Mouse (Mus musculus) left cerebral cortex, postnatal 10 days (tissue): Measurements from ENCODE around the gene Rpl23a. TPM values are rescaled to one million over a fixed set of nuclear protein-coding genes. Genes with fewer than 3 reads are reported as not detected.

Experiments used
- DNase-seq, 2 experiments: peaks; one replicate each; pipeline ENCODE4 v3.0.0; 2021 to 2022; ENCODE audit warnings: low spot score in 2 of 2, mixed read lengths in 1 of 2; ENCODE audit errors: extremely low spot score in 1 of 2
- intact Hi-C: fragments of 180-260 bp; cut with DNase I; formaldehyde crosslinking; loops from one replicate; pipeline ENCODE4 v1.15.1; 2025
- total RNA-seq, 2 experiments: library from RNA; stranded (reverse); gene quantifications; 2 replicates each; pipeline ENCODE4 v1.2.3; 2021

Gene Rpl23a
- total RNA-seq, 2 experiments from 2014 or later = 802 to 805 TPM

DNA sequence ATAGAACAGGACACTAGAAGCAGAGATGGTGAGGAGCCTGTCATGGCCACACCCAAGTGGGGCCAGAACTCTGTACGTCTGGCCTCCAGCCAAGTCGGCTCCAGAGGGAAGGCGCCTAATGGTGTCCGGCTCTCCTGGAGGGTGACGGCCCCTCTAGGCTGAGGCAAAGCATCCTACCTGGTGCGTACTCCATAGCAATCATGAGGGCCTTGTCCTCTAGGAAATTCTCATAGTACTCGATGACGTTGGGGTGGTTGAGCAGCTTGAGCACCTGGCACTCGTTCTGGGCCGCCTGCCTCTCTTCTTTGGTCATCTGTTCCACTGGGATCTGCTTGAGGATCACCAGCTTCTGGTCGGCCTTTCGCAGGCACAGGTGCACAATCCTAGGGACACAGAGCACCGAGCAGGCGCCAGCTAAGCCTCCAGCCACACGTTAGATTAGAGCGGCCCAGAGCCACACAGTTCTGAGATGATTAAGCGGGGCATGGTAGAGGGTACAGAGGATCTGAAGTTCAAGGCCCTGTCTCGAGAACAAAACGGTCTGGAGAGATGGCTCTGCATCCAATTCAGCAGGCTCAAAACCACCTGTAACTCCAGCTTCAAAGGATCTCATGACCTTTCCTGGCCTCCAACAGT is 10.5 kb downstream of the Rpl23a start:
- peak in 1 of 2 experiments; percentile 54 for DNase-seq
- intact Hi-C loops = loop anchor here (10.0 kb wide), 1 partner anchor 348 kb away; no protein-coding TSS in a partner anchor

DNA sequence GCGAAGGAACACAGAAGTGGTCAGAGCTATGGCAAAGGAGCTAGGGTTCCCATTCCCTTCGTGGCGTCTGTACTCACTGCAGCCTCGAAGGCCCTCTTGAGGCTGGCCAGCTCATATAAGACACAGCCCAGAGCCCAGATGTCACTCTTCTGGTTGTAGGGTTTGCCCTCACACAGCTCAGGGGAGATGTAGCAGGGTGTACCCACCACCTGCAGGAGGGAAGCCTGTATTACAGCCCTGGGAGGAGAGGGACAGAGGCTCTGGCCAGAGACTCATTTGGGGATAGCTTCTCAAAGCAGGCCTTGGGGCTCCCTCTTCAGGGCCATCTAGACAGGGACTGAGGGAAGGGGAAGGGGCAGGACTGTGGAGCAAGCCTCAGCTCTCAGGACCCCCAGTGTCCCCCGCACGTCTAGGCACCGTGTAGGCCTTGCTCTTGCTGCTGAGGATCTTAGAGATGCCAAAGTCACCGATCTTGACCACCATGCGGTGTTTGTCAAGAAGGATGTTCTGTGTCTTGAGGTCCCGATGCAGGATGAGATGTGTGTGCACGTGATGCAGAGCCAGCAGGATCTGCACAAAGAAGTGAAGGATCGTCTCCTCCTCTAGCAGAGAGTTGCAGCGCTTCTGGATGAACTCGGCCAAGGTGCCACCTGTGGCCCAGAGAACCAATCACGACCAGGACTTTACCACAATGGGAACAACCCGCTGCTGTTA is 11.2 kb downstream of the Rpl23a start:
- no peak for DNase-seq
- intact Hi-C loops = loop anchor here (10.0 kb wide), 1 partner anchor 347 kb away; no protein-coding TSS in a partner anchor

DNA sequence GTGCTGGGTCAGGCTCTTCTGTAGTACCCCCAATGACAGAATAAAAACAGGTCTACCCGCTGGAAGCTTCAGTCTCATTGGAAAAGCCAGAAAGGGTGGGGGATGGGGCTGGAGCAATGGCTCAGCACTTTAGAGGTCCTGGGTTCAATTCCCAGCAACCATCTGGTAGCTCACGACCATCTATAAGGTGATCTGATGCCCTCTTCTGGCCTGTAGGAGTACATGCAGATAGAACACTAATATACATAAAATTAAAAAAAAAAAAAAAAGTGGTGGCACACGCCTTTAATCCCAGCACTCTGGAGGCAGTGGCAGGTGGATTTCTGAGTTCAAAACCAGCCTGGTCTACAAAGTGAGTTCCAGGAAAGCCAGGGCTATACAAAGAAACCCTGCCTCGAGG is 12.1 kb downstream of the Rpl23a start:
- intact Hi-C loops = loop anchor here (10.0 kb wide), 1 partner anchor 347 kb away; no protein-coding TSS in a partner anchor
- no peak for DNase-seq

DNA sequence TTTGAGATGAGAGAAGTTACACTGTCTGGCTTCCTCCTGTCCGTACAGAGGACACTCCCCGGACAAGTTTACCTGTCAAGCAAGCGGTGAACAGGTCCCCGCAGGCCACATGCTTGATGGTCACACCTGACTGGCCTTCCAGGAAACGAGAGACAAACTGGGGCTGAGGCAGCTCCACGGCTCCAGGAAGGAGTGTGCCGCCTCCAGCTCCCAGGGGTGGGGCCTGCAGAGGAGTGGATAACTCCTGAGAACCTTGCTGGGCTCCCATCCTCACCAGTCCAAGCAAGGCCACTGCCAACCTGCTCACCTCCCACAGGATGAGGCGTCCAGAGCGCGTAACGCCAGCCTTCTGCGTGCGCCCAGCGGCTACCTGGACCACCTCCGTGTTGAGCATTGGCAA is 13.1 kb downstream of the Rpl23a start:
- DNase-seq = no peak
- intact Hi-C loops = loop anchor here (10.0 kb wide), 1 partner anchor 346 kb away; no protein-coding TSS in a partner anchor

DNA sequence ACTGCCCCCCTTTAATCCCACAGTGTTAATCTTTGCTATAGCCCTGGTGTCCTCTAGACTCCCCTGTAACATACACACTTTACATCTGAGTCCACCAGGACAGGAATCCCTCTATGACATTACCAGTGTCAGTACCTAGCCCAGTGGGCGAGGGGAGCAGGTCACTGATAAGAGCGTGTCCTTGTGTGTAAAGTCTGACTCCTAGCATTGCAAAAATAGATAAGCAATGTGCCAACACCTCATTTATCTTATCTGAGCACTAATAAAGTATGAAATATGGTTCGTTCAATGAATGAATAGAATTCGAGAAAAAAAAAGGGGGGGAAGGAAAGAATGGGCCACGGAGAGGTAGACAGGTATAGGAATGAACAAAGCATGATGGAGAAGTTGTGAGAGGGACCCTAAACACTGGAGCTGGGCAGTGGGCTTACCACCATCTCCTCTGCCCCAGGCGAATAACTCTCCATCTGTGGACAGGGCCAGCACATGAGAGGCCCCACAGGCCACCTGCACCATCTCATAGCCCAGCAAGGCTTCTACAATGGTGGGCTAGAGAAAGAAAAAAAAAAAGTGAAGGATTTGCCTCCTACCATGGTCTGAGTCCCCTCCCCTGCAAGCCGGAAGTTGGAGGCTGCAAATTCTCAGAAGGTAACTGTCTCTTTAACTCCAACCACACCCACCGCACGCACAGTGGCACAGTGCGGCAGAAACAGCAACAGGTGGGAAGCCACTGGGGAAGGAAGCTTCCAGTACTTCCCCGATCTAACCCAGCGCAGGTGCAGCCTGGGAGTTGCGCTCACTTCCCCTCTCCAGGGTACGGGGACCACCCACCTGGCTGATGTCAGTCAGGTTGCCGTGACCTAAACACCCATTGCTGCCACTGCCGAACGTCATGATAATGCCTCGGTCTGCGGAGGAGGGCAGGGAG is 14.6 kb downstream of the Rpl23a start:
- no peak for DNase-seq
- intact Hi-C loops = no loop called here

DNA sequence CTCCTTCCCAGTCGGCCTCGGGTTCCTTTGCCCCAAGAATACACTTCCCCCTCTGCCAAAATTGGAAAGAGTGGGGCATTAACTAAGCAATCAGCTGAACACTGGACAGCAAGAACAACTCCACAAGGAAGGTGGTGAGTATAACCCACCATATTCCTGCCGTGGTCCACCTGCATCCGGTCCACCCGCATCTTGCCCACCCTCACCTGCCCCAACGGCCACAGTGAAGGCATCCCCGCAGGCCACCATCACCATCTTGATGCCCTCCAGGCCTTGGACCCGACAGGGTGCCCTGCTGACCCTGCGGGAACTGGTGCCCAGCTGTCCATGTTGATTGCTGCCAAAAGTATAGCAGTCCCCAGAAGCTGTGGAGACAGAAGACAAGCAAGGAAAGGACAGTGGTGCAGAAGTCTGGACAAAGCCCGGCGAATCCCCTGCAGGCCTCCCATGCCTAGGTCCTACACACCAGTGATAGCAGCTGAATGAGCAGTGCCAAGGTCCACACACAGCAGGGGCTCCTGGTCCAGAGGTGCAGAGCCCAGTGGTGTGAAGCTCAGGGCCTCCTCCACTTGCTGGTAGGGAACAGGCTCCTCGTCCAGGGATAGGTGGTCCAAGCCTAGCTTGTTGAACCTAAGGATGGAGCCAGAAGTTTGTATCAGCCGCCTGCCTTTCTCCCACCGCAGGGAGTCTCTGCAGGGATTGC is 16.0 kb downstream of the Rpl23a start:
- intact Hi-C loops = no loop called here
- no peak for DNase-seq

DNA sequence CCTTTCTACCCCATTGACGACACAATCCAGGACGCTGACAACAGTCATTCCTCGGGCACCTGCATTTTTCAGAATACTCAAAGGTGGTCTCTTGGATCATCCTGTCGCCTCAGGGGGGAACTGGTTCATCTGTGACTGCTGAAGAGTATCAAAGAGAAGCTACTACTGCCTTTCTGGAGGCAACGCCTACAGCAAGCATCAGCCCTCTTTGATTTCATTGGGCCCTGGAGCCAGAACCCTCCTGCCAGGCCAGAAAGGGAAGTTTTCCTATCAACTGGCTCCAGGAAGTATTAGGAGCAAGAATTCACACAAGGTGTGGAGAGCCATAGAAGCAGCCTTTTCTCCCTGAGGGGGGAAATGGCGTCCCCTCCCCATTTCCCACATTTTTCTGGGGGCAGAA is 16.7 kb downstream of the Rpl23a start:
- DNase-seq = no peak
- intact Hi-C loops = no loop called here

DNA sequence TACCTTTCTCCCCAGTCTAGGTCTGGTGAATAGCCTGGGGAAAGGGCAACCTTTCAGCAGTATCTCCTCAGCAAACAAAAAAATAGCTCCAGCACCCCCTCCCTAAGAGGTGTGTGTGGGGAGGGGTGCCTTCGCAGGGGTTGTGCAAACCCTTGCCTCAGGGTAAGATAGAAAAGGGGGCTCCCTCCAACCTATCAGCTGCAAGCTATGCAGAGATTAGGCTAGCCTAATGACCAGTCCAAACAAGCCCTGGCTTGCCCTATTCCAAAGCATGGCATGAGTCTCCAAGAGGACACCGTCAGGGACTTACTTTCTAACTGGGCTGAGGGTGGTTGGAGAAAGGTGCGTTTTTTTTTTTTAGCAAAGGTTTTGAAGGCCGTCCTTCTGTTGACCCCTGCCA is 17.2 kb downstream of the Rpl23a start:
- intact Hi-C loops = no loop called here
- DNase-seq = no peak

DNA sequence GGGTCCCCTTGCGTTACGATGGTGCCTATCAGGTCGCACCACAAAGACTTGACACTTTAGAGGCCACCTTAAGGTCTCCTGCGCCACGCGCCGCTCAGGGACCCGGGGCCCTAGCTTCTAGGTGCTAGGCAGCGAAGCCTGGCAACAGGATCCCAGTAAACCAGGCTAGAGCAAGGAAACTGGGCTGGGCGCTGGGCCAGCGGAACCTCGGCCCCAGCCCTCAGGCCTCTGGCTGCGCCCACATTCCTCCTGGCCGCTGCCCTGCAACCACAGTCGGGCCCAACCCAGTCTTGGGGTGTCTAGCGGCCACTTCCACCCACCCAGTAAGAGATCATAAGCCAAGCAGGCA is 17.6 kb downstream of the Rpl23a start:
- intact Hi-C loops = no loop called here
- peak in 1 of 2 experiments; percentile 78 for DNase-seq

DNA sequence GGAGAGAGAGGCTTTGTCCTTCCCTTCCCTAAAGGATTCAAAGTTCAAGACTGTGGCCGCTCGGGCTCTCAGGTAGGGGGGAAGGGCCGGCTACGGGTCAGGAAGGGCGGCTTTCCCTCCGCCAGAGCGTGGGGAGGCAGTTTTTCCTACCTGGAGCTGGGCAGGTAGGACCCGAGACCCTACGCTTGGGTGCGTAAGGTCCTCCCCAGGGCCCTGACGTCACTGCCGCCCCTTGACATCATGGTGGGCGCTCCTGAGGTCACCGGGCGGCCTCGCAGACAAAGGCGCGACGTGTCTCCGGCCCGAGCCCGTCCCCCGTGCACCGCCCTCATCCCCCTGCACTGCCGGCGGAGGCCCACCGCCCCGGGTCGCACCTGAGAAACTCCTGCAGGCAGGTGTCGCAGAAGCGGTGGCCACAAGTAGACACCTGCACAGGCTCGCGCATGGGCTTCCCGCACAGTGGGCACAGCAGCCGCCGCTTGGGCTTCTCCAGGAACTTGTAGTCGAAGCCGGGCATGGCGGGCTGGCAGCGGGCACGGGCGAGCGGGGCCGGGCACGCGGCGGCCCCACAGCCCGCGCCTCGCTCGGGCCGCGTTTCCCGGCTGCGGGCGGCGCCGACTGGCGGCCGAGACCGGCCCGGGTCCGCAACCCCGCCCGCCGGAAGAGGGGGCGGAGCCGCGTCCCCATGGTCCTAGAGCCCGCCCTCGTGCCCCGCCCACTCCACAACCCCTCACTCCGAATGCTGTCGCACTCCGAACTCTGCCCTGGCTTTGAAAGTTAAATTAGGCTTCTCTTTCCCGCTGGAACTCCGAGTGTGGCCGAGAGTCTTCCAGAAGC is 18.2 kb downstream of the Rpl23a start, which contains the start of gene Traf4:
TSS of gene Traf4 (minus strand) at position 666 of the 837 bp plus-strand sequence.
- peak in 1 of 2 experiments; percentile 92 for DNase-seq
- intact Hi-C loops = no loop called here

DNA sequence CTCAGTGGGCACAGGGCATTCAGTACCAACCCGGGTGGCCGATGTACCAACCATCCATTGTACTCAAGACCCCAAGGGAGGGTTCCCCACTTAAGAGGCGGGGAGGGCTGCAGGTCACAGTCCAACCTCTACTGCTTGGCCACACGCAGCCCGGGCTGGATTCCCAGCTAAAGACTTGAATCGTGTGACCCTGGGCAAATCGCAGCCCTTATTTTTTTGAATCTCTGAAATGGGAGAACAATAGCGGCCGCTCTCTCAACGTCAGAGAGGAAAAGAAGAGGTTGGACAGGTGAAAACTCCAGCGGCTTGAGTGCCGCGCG is 18.8 kb downstream of the Rpl23a start:
- DNase-seq = no peak
- intact Hi-C loops = no loop called here

DNA sequence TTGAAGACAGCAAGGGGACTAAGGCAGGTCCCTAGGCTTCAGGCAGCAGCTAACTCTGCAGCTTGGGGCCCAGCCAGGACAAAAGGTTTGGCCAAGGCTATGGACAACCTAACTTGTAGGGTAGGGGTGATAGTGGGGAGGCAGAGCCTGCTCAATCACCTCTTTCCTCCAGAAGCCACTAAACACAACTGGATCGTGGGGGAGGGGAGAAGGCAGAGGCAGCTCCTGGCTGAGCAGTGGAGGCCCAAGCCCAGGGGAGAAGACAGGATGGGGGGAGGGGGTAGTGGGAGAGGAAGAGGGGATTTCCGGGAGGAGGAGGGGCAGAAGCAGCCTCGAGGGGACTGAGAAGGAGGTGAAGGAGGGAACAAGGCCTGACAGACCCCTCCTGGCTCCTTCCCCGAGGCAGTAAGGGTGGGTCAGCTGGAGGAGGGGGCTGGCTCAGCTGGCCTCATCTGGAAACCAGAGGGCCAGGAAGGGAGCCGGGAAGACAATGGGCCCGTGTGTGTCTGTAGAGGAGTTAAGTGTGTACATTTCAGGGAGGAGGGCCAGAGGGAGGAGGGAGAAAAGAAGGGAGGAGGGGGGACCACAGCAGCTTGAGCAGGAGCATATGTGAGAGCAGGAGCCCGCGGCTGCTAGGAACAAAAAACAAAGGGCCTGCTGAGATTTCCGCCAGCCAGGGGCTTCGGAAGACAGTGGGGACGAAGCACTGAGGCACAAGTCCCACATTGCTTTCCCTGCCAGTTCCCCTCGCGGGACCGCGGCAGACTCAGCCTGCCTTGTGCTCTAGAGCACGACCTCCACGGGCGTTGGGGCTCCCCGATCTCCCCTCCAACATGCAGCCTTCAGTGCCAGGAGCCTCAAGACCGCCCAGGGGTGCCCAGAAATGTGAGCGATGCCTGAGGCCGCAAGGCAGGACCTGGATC is 19.4 kb downstream of the Rpl23a start:
- peak in 1 of 2 experiments; percentile 86 for DNase-seq
- intact Hi-C loops = no loop called here

DNA sequence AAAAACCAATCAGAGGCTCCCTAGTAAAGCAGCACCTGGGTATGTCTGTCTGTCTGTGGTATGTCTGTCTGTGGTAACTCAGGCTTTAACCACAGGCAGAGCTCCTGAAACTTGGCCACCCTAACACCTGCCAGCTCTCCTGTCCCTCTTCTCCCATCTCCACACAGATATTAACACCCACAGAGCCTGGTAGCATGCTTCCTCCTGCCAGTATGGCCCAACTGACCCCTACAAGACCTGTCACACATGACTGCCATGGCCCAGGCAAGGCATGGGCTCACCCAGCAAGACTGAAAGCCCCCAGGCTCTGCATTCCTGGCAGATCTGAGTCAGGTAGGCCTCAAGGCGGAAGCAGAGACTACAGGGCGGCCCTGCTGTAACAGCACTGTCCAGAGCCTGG is 20.3 kb downstream of the Rpl23a start:
- intact Hi-C loops = no loop called here
- DNase-seq = no peak

DNA sequence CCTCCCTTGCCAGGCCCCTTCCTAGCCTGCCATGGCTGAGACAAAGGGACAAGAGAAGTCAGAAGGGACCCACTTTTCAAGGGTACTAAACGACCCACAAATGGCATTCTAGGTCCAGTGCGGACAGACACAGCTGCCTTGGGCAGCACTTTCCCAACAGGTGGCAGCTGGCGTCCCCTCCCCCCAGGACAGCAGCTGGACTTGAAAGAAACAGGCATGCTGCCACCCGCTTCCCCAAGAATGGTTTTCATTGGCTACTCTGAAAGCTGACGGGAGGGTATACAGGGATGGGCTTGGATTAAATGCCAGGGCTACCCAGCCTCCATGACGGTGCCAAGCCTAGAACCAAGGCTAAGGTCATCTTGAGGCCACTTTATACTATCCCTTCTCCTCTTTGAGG is 20.9 kb downstream of the Rpl23a start:
- peak; percentile 67 to 86 for DNase-seq
- intact Hi-C loops = no loop called here

DNA sequence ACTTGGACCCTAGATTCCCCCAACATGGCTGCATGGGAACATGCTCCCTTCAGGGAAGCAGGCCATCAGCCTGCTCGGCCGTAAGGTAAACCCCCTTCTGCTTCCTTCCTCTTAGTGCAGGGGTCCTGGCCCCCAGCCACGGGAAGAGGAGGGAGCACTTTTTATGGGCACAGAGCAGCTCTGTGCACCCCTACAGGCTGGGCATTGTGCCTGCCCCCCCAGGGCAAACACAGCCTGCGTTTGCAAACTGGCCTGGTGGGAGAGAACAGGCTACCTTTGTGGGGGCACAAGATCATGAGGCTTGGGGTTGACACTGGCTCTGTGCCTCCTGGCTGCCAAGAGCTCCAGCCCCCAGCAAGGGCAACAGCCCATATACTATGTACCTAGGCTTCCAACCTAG is 21.4 kb downstream of the Rpl23a start:
- intact Hi-C loops = no loop called here
- DNase-seq = peak; percentile 49 to 79

DNA sequence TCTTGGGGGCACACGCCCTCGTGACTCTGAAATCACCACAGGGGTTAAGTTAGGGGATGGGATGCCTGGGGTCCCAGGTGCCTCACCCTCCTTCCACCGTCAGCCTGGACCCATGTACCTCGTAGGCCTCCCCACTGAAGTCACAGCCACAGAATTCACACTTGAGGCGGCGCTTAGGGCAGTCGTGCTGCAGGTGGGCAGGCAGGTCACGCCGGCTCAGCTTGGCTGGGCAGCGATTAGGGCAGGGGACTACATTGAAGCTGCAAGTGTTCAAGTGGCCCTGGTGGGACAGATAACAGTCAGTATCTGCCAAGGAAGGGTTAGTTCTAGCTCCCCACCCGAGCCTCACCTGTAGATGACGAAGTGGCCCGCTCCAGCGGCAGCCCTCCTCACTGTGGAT is 22.2 kb downstream of the Rpl23a start:
- DNase-seq = no peak
- intact Hi-C loops = no loop called here

DNA sequence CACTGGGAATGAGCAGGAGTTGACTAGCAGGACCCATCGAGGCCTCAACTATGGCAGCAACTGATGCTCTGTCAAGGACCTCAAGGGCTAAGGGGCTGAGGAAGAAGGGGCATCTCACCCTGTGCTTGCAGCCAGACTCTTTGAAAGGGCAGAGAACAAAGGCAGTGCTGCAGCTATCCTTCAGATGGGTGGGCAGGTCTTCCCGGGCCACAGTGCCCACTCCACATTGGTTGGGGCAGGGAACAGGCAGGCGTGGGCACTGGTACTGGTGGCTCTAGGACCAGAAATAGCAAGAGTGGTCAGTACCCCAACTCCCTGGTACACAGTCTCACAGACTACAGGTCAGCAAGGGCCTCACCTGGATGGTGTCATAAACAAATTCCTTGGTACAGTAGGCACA is 22.7 kb downstream of the Rpl23a start:
- intact Hi-C loops = no loop called here
- DNase-seq = no peak
